Mouse (Mus musculus) adrenal gland, postnatal 0 days (tissue): ENCODE data around the gene Riox1. TPM values are rescaled to one million over a fixed set of nuclear protein-coding genes. Genes with fewer than 3 reads are reported as not detected.

ENCODE experiments used
- polyA plus RNA-seq: library from polyadenylated mRNA; unstranded; fragments of >200 nt; fragmentation: Nextera tagmentation; extraction: Ambion mirVana; gene quantifications from 2 replicates; pipeline ENCODE4 v1.2.1, GENCODE M21; 2015

Riox1 gene
- polyA plus RNA-seq, result 8.9 and 13.2 TPM in 2 replicates

GRCm38 (mm10) chr12:83950493-83950839 lies at the start of gene Riox1:
Gene Riox1, plus strand, starts transcription at chr12:83950608.

GRCm38 (mm10) chr12:83921535-83922381 lies 28.6 kb upstream of the Riox1 start, which contains the start of gene Numb:
Gene Numb, minus strand, starts transcription at chr12:83921934.

GRCm38 (mm10) chr12:83984752-83985151 lies 34.3 kb downstream of the Riox1 start, which contains the start of gene Heatr4:
Gene Heatr4, minus strand, starts transcription at chr12:83984852.

GRCm38 (mm10) chr12:83987583-83988441 lies 37.4 kb downstream of the Riox1 start, which contains the start of gene Acot2:
Gene Acot2, plus strand, starts transcription at chr12:83987861.

Other genes starting within 250 kb of the Riox1 start
- 0.63 and 0.79 TPM in 2 replicates for gene Papln, start 187.0 kb upstream of the Riox1 start, polyA plus RNA-seq
- gene Numb, start 28.7 kb upstream of the Riox1 start, polyA plus RNA-seq, result 16.5 and 21.9 TPM in 2 replicates
- 0.04 TPM in 1 of 2 replicates, not detected in the other for gene Heatr4, start 34.2 kb downstream of the Riox1 start, polyA plus RNA-seq
- 24.9 and 29.5 TPM in 2 replicates for gene Acot2, start 37.3 kb downstream of the Riox1 start, polyA plus RNA-seq
- 17.7 and 24.3 TPM in 2 replicates for gene Acot1, start 58.9 kb downstream of the Riox1 start, polyA plus RNA-seq
- gene Acot4, start 87.8 kb downstream of the Riox1 start, polyA plus RNA-seq, result 0.98 and 2.6 TPM in 2 replicates
- gene Gm49366, start 88.3 kb downstream of the Riox1 start, polyA plus RNA-seq, result not detected in 2 replicates
- gene Acot3, start 101.5 kb downstream of the Riox1 start, polyA plus RNA-seq, result 0.95 and 2.7 TPM in 2 replicates
- gene Acot5, start 118.7 kb downstream of the Riox1 start, polyA plus RNA-seq, result not detected in 2 replicates
- gene Acot6, start 150.0 kb downstream of the Riox1 start, polyA plus RNA-seq, result 1.8 and 2.7 TPM in 2 replicates
- gene Dnal1, start 163.8 kb downstream of the Riox1 start, polyA plus RNA-seq, result 2.6 and 3.9 TPM in 2 replicates
- 0.86 and 0.93 TPM in 2 replicates for gene Pnma1, start 197.9 kb downstream of the Riox1 start, polyA plus RNA-seq